Mouse (Mus musculus) MEL (cell line): ENCODE measurements around the gene Utp11.

Experiments used
- BHLHE40 ChIP-seq: IDR thresholded peaks from 2 replicates; pipeline ENCODE4 v1.6.1; 2012; ENCODE audit warnings: low read depth, mild to moderate bottlenecking, inconsistent platforms, low read length, improper control_type of control experiment, borderline replicate concordance
- CTCF ChIP-seq, 3 experiments: IDR thresholded peaks in 2 of 3; conservative IDR thresholded peaks in 1 of 3; 2 replicates each; pipeline ENCODE4 v1.5.1; 2011 to 2012; ENCODE audit warnings: low read length in 3 of 3, low read depth in 2 of 3, mild to moderate bottlenecking in 2 of 3, improper control_type of control experiment in 1 of 3, inconsistent platforms in 1 of 3, mixed read lengths in 1 of 3, moderate library complexity in 1 of 3; ENCODE audit not compliant: control insufficient read depth in 1 of 3, insufficient read depth in 1 of 3, poor library complexity in 1 of 3, severe bottlenecking in 1 of 3
- E2F4 ChIP-seq: IDR thresholded peaks from 2 replicates; pipeline ENCODE4 v1.6.1; 2011; ENCODE audit warnings: low read depth, low read length, improper control_type of control experiment, borderline replicate concordance
- EP300 ChIP-seq, 2 experiments: IDR thresholded peaks; 2 replicates each; pipeline ENCODE4 v1.6.1; 2011; ENCODE audit warnings: improper control_type of control experiment in 2 of 2, low read length in 2 of 2, low read depth in 1 of 2, mild to moderate bottlenecking in 1 of 2
- GABPA ChIP-seq: IDR thresholded peaks from 2 replicates; pipeline ENCODE4 v1.6.1; 2012; ENCODE audit warnings: low read depth, mild to moderate bottlenecking, inconsistent platforms, low read length, improper control_type of control experiment, moderate library complexity
- GATA1 ChIP-seq: IDR thresholded peaks from 2 replicates; pipeline ENCODE4 v1.6.1; 2011; ENCODE audit warnings: low read depth, low read length, improper control_type of control experiment
- MAFK ChIP-seq: IDR thresholded peaks from 2 replicates; pipeline ENCODE4 v1.6.1; 2011; ENCODE audit warnings: low read depth, mild to moderate bottlenecking, low read length, improper control_type of control experiment, borderline replicate concordance
- NELFE ChIP-seq: IDR thresholded peaks from 2 replicates; pipeline ENCODE4 v1.6.1; 2011; ENCODE audit warnings: low read depth, low read length, improper control_type of control experiment
- POLR2A ChIP-seq, 2 experiments: IDR thresholded peaks; 2 replicates each; pipeline ENCODE4 v1.6.1; 2011 to 2012; ENCODE audit warnings: low read length in 2 of 2, mild to moderate bottlenecking in 2 of 2, control low read depth in 1 of 2, improper control_type of control experiment in 1 of 2, low read depth in 1 of 2, moderate library complexity in 1 of 2; ENCODE audit not compliant: control insufficient read depth in 1 of 2, insufficient read depth in 1 of 2, poor library complexity in 1 of 2
- UBTF ChIP-seq: IDR thresholded peaks from 2 replicates; pipeline ENCODE4 v1.6.1; 2012; ENCODE audit warnings: low read depth, mild to moderate bottlenecking, inconsistent platforms, low read length, improper control_type of control experiment, moderate library complexity, borderline replicate concordance; ENCODE audit not compliant: insufficient read depth
- USF2 ChIP-seq, 2 experiments: IDR thresholded peaks; 2 replicates each; pipeline ENCODE4 v1.6.1; 2011 to 2012; ENCODE audit warnings: improper control_type of control experiment in 2 of 2, low read length in 2 of 2, borderline replicate concordance in 1 of 2, inconsistent platforms in 1 of 2, low read depth in 1 of 2, mild to moderate bottlenecking in 1 of 2; ENCODE audit not compliant: insufficient read depth in 1 of 2
- ZC3H11A ChIP-seq: IDR thresholded peaks from 2 replicates; pipeline ENCODE4 v1.6.1; 2012; ENCODE audit warnings: low read depth, mild to moderate bottlenecking, inconsistent platforms, low read length, improper control_type of control experiment

DNA sequence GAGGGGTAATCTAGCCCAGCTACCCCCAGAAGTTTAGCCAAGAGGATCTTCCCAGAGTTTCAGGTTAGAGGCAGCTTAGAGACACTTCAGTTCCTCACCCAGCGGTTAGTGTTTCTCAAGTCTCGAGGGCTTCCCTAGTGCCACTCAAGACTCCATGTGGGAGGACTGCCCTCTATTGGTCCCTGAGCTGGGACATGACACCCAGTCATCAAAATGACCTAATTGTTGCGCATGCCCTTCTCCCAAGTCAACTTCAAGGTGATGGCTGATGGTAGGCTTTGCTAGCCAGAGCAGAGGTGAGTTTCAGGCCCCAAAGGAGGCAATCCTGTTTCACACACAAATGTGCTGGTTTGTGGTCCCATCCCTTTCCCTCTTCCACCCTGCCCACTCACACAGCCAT is 30.4 kb downstream of the Utp11 start:
- TF ChIP-seq USF2 (IDR thresholded peaks at IDR 0.05; ENCODE audit: borderline replicate concordance in 1 of 2, insufficient read depth in 1 of 2, low read depth in 1 of 2, low read length in 2 of 2) = no peak
- no peak for TF ChIP-seq MAFK
- TF ChIP-seq BHLHE40 = no peak
- no peak for TF ChIP-seq UBTF
- peak in 2 of 3 experiments; percentile 14 to 27; a peak in 3 of 6 replicates for TF ChIP-seq CTCF (IDR thresholded peaks at IDR 0.05 in 2 of 3, conservative IDR thresholded peaks at IDR 0.05 in 1 of 3; ENCODE audit: control insufficient read depth in 1 of 3, insufficient read depth in 1 of 3, low read depth in 2 of 3, low read length in 3 of 3, poor library complexity in 1 of 3, severe bottlenecking in 1 of 3)
- TF ChIP-seq NELFE = no peak
- TF ChIP-seq EP300 (IDR thresholded peaks at IDR 0.05; ENCODE audit: low read depth in 1 of 2, low read length in 2 of 2) = no peak
- TF ChIP-seq E2F4 = no peak
- no peak for TF ChIP-seq POLR2A (IDR thresholded peaks at IDR 0.05; ENCODE audit: control insufficient read depth in 1 of 2, insufficient read depth in 1 of 2, low read depth in 1 of 2, low read length in 2 of 2, poor library complexity in 1 of 2)
- no peak for TF ChIP-seq ZC3H11A
- TF ChIP-seq GABPA = no peak
- no peak for TF ChIP-seq GATA1
